Mouse (Mus musculus): ENCODE measurements around the gene Dnmbp. TPM values are rescaled to one million over a fixed set of nuclear protein-coding genes. Genes with fewer than 3 reads are reported as not detected.
A peak's percentile ranks its signal among the peaks of the same experiment; 100 is the strongest.

Gene Dnmbp
- polyA plus RNA-seq, 2 experiments, result 23.3 to 33.0 TPM

DNA sequence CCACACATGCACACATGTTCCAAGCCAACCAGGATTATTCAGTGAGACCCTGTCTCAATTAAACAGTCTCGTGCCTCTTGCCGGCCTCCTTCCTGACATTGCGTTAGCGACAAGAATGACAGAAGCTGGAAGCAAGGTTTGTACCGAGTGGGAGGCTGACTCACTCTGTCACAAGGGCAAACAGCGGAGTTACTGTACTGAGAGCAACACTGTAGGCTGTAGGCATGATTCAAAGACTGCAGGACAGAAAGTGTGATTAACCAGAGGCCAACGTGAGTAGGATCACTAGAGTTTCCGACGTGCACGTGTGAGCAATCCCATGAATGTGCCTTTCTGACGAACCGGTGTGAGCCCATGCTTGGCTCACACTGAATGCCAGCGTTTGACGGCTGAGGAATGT is 43.5 kb downstream of the Dnmbp start:
- WGBS, result 83% methylated on average over 14 of the region's 14 CpGs
- no peak for TF ChIP-seq POLR2A (IDR thresholded peaks at IDR 0.05; ENCODE audit: borderline replicate concordance, extremely low read depth, insufficient read depth, insufficient read length)
- H3K27ac ChIP-seq (replicated peaks; ENCODE audit: low read depth, low read length), result no peak overlapping the region
- ATAC-seq (ENCODE audit: low FRiP score, low read depth) (no peak), DNase-seq (ENCODE audit: low spot score) (no peak)
- no peak overlapping the region for H3K9ac ChIP-seq (ENCODE audit: low read depth, low read length, severe bottlenecking)
- H3K27me3 ChIP-seq (ENCODE audit: control insufficient read depth, insufficient read depth, low read length), result no peaks in the 10 kb centered on the region
- H3K4me2 ChIP-seq (replicated peaks; ENCODE audit: low read depth, low read length, severe bottlenecking), result no peak overlapping the region
- no peaks in the 10 kb centered on the region for H3K4me1 ChIP-seq (ENCODE audit: control insufficient read depth, insufficient read depth, low read length)
- no peaks in the 10 kb centered on the region; the same call in 1 of the 2 replicates for H3K9me3 ChIP-seq (ENCODE audit: control insufficient read depth, low read length)
- H3K36me3 ChIP-seq (ENCODE audit: control insufficient read depth, insufficient read depth, low read length), result peaks cover 27% of the 10 kb centered on the region
- H3K4me3 ChIP-seq (replicated peaks; ENCODE audit: low read length), result no peak overlapping the region

- WGBS, result 87% methylated on average over 5 of the region's 5 CpGs
Observed at GRCm38 (mm10) chr19:43895951-43896350, 44.0 kb downstream of the Dnmbp start.

DNA sequence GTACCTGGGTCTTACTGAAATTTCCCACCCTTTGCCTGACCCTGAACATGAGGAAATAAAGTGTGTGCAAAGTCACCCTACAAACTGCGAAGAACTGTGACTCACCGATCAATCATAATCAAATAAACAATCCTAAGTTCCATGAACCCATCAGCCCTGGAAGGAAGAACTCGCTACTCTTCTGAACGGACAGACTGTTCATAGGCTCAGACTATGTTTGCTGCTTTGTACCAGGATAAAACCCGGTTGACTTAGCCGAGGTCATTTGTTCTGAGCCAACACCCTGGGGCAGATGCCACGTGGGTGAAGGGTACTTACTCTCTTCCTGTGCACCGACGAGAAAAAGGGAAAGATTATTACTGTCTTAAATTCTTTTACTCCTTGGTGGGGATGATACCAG is 45.2 kb downstream of the Dnmbp start:
- no peak overlapping the region for H3K9ac ChIP-seq (ENCODE audit: low read depth, low read length, severe bottlenecking)
- ATAC-seq (ENCODE audit: low FRiP score, low read depth), result no peak
- H3K4me1 ChIP-seq (ENCODE audit: control insufficient read depth, insufficient read depth, low read length), result no peaks in the 10 kb centered on the region
- 66% methylated on average over 9 of the region's 9 CpGs for WGBS
- H3K27me3 ChIP-seq (ENCODE audit: control insufficient read depth, insufficient read depth, low read length), result no peaks in the 10 kb centered on the region
- H3K4me2 ChIP-seq (replicated peaks; ENCODE audit: low read depth, low read length, severe bottlenecking), result no peak overlapping the region
- H3K9me3 ChIP-seq (ENCODE audit: control insufficient read depth, low read length), result no peaks in the 10 kb centered on the region; the same call in 1 of the 2 replicates
- TF ChIP-seq POLR2A (IDR thresholded peaks at IDR 0.05; ENCODE audit: borderline replicate concordance, extremely low read depth, insufficient read depth, insufficient read length), result no peak
- H3K36me3 ChIP-seq (ENCODE audit: control insufficient read depth, insufficient read depth, low read length), result peaks cover 11% of the 10 kb centered on the region; the same call in 1 of the 2 replicates
- no peak overlapping the region for H3K4me3 ChIP-seq (replicated peaks; ENCODE audit: low read length)
- no peak for DNase-seq (ENCODE audit: low spot score)
- no peak overlapping the region for H3K27ac ChIP-seq (replicated peaks; ENCODE audit: low read depth, low read length)

More at GRCm38 (mm10) chr19:43895951-43896350, 44.0 kb downstream of the Dnmbp start:
- Histone ChIP-seq H3K9me3 (ENCODE audit: control insufficient read depth, low read length) (no peaks in the 10 kb centered on the region; the same call in 1 of the 2 replicates), H3K4me1 (ENCODE audit: control insufficient read depth, insufficient read depth, low read length) (no peaks in the 10 kb centered on the region), H3K4me3 (replicated peaks; ENCODE audit: low read length) (no peak overlapping the region), H3K36me3 (ENCODE audit: control insufficient read depth, insufficient read depth, low read length) (peaks cover 22% of the 10 kb centered on the region), H3K4me2 (replicated peaks; ENCODE audit: low read depth, low read length, severe bottlenecking) (no peak overlapping the region), H3K27ac (replicated peaks; ENCODE audit: low read depth, low read length) (no peak overlapping the region), H3K9ac (ENCODE audit: low read depth, low read length, severe bottlenecking) (no peak overlapping the region), H3K27me3 (ENCODE audit: control insufficient read depth, insufficient read depth, low read length) (no peaks in the 10 kb centered on the region)
- ATAC-seq (ENCODE audit: low FRiP score, low read depth), result no peak
- TF ChIP-seq POLR2A (IDR thresholded peaks at IDR 0.05; ENCODE audit: borderline replicate concordance, extremely low read depth, insufficient read depth, insufficient read length), result no peak
- DNase-seq (ENCODE audit: low spot score), result no peak

GRCm38 (mm10) chr19:43894070-43894469 is 45.9 kb downstream of the Dnmbp start:
- Histone ChIP-seq H3K36me3 (ENCODE audit: control insufficient read depth, insufficient read depth, low read length) (peaks cover 7% of the 10 kb centered on the region), H3K4me3 (replicated peaks; ENCODE audit: low read length) (no peak overlapping the region), H3K9ac (ENCODE audit: low read depth, low read length, severe bottlenecking) (no peak overlapping the region), H3K4me2 (replicated peaks; ENCODE audit: low read depth, low read length, severe bottlenecking) (no peak overlapping the region), H3K27ac (replicated peaks; ENCODE audit: low read depth, low read length) (no peak overlapping the region), H3K27me3 (ENCODE audit: control insufficient read depth, insufficient read depth, low read length) (no peaks in the 10 kb centered on the region), H3K9me3 (ENCODE audit: control insufficient read depth, low read length) (no peaks in the 10 kb centered on the region), H3K4me1 (ENCODE audit: control insufficient read depth, insufficient read depth, low read length) (no peaks in the 10 kb centered on the region)
- 11% methylated on average over 7 of the region's 7 CpGs for WGBS
- no peak for TF ChIP-seq POLR2A (IDR thresholded peaks at IDR 0.05; ENCODE audit: borderline replicate concordance, extremely low read depth, insufficient read depth, insufficient read length)
- ATAC-seq (ENCODE audit: low FRiP score, low read depth), result no peak
- DNase-seq (ENCODE audit: low spot score), result no peak

DNA sequence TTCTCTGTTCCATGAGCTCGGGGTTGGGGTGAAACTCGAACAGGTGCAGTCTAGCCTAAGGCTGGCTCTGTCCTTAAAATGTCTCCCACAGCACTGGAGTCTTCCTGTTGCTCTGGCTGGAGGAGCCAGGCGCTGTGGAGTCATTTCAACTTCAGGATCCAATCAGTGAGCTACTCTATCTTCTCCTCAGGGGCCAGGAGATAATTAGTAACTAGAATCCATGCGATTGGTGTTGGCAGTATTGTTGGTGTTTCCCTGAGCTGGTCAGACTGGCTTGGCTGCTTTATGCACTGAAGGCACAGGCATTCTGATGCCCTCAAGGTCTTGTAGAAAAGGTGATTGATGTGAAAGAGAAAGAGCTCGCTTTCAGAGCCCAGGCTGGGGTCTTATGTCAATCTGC is 49.5 kb downstream of the Dnmbp start:
- DNase-seq (ENCODE audit: low spot score) (peak; percentile 63), ATAC-seq (ENCODE audit: low FRiP score, low read depth) (no peak)
- Histone ChIP-seq H3K4me2 (replicated peaks; ENCODE audit: low read depth, low read length, severe bottlenecking) (0 out of 2 replicates have a peak overlapping the region, but pooled peaks have one; percentile 6), H3K4me3 (replicated peaks; ENCODE audit: low read length) (peak overlapping the region; percentile 13), H3K36me3 (ENCODE audit: control insufficient read depth, insufficient read depth, low read length) (no peaks in the 10 kb centered on the region; the same call in 1 of the 2 replicates), H3K27ac (replicated peaks; ENCODE audit: low read depth, low read length) (no peak overlapping the region), H3K9me3 (ENCODE audit: control insufficient read depth, low read length) (no peaks in the 10 kb centered on the region), H3K4me1 (ENCODE audit: control insufficient read depth, insufficient read depth, low read length) (no peaks in the 10 kb centered on the region), H3K9ac (ENCODE audit: low read depth, low read length, severe bottlenecking) (no peak overlapping the region), H3K27me3 (ENCODE audit: control insufficient read depth, insufficient read depth, low read length) (no peaks in the 10 kb centered on the region)
- TF ChIP-seq POLR2A (IDR thresholded peaks at IDR 0.05; ENCODE audit: borderline replicate concordance, extremely low read depth, insufficient read depth, insufficient read length), result no peak
- WGBS, result 65% methylated on average over 5 of the region's 5 CpGs

- Histone ChIP-seq H3K27ac (replicated peaks; ENCODE audit: low read depth, low read length) (no peak overlapping the region), H3K9me3 (ENCODE audit: control insufficient read depth, low read length) (no peaks in the 10 kb centered on the region), H3K9ac (ENCODE audit: low read depth, low read length, severe bottlenecking) (no peak overlapping the region), H3K27me3 (ENCODE audit: control insufficient read depth, insufficient read depth, low read length) (no peaks in the 10 kb centered on the region), H3K36me3 (ENCODE audit: control insufficient read depth, insufficient read depth, low read length) (no peaks in the 10 kb centered on the region; the same call in 1 of the 2 replicates), H3K4me2 (replicated peaks; ENCODE audit: low read depth, low read length, severe bottlenecking) (no peak overlapping the region), H3K4me1 (ENCODE audit: control insufficient read depth, insufficient read depth, low read length) (peaks cover 9% of the 10 kb centered on the region), H3K4me3 (replicated peaks; ENCODE audit: low read length) (no peak overlapping the region)
- DNase-seq (ENCODE audit: low spot score), result no peak
- no peak for TF ChIP-seq POLR2A (IDR thresholded peaks at IDR 0.05; ENCODE audit: borderline replicate concordance, extremely low read depth, insufficient read depth, insufficient read length)
- WGBS, result 68% methylated on average over 2 of the region's 2 CpGs
- no peak for ATAC-seq (ENCODE audit: low FRiP score, low read depth)
Observed at GRCm38 (mm10) chr19:43887725-43888124, 52.3 kb downstream of the Dnmbp start.
